Mouse (Mus musculus): Measurements from ENCODE around the gene Fbxl17. TPM values are rescaled to one million over a fixed set of nuclear protein-coding genes. Genes with fewer than 3 reads are reported as not detected.

Gene Fbxl17
- polyA plus RNA-seq, 1 experiment from 2014 or later = 17.4 TPM

DNA sequence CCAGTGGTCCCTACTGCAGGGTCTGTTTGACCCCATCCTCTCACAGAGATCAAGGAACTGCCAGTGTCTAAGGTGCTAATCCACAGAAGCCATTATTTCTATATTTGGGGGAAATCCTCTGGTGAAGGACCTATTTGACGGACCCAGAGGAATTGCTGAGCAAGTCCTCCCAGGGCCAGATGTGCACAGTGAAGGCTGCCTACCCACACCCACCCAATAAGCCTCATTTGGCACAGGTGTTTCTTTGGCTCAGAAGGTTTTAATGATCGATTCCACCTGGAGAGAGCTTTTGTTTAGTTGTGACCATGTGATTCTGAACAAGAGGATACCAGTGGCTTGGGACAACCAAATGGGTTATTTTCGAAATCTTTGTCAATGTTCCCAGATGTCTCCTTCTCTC is 462.3 kb downstream of the Fbxl17 start:
- 94% methylated on average over 3 of the region's 3 CpGs for WGBS
- no peak for ATAC-seq (ENCODE audit: insufficient number of reproducible peaks, insufficient read depth, low FRiP score, low read depth)
- H3K4me3 ChIP-seq (ENCODE audit: control insufficient read depth in 1 of 2, insufficient read depth in 1 of 2, low read depth in 1 of 2, low read length in 2 of 2) = no peak overlapping the region
- H3K9ac ChIP-seq (ENCODE audit: low read length) = no peak overlapping the region
- no peaks in the 10 kb centered on the region for H3K27me3 ChIP-seq (ENCODE audit: control insufficient read depth, insufficient read depth, low read length)
- H3K9me3 ChIP-seq (ENCODE audit: control insufficient read depth, low read length) = peaks cover 18% of the 10 kb centered on the region
- H3K4me1 ChIP-seq (ENCODE audit: control insufficient read depth in 2 of 2, insufficient read depth in 2 of 2, low read length in 2 of 2) = no peaks in the 10 kb centered on the region; a peak in 1 of 4 replicates
- H3K4me2 ChIP-seq (ENCODE audit: low read length) = no peak overlapping the region
- no peak overlapping the region for H3K27ac ChIP-seq (replicated peaks in 1 of 2; ENCODE audit: control insufficient read depth in 1 of 2, insufficient read depth in 1 of 2, low read depth in 2 of 2, low read length in 2 of 2)
- H3K36me3 ChIP-seq (ENCODE audit: control insufficient read depth, insufficient read depth, low read length) = no peaks in the 10 kb centered on the region

DNA sequence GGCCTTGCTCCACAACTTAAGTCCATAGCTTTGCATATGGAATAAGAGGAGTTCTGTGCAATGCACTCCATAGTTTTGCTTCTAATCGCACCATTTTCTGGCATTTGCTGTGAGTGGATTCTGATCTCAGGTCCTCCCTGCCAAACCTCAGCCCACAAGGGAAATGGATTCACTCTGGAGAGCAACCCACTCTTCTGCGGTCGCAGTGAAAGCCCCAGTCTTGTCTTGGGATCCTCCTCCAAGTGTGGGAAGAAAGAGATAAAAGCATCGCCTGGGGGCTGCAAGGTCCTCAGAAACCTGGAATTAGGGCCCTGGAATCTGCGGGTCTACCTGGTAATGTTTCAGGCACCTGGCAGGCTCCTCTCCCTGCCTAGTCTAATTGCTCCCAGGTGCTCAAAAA is 466.7 kb downstream of the Fbxl17 start:
- Histone ChIP-seq H3K27me3 (ENCODE audit: control insufficient read depth, insufficient read depth, low read length) (no peaks in the 10 kb centered on the region), H3K9me3 (ENCODE audit: control insufficient read depth, low read length) (no peaks in the 10 kb centered on the region), H3K4me3 (ENCODE audit: control insufficient read depth in 1 of 2, insufficient read depth in 1 of 2, low read depth in 1 of 2, low read length in 2 of 2) (no peak overlapping the region), H3K27ac (replicated peaks in 1 of 2; ENCODE audit: control insufficient read depth in 1 of 2, insufficient read depth in 1 of 2, low read depth in 2 of 2, low read length in 2 of 2) (no peak overlapping the region), H3K9ac (ENCODE audit: low read length) (no peak overlapping the region), H3K36me3 (ENCODE audit: control insufficient read depth, insufficient read depth, low read length) (no peaks in the 10 kb centered on the region), H3K4me1 (ENCODE audit: control insufficient read depth in 2 of 2, insufficient read depth in 2 of 2, low read length in 2 of 2) (peaks cover 0 to 2% of the 10 kb centered on the region in 2 experiments; a peak in 1 of 4 replicates), H3K4me2 (ENCODE audit: low read length) (no peak overlapping the region)
- 76% methylated on average over 5 of the region's 5 CpGs for WGBS
- ATAC-seq (ENCODE audit: insufficient number of reproducible peaks, insufficient read depth, low FRiP score, low read depth) = no peak

DNA sequence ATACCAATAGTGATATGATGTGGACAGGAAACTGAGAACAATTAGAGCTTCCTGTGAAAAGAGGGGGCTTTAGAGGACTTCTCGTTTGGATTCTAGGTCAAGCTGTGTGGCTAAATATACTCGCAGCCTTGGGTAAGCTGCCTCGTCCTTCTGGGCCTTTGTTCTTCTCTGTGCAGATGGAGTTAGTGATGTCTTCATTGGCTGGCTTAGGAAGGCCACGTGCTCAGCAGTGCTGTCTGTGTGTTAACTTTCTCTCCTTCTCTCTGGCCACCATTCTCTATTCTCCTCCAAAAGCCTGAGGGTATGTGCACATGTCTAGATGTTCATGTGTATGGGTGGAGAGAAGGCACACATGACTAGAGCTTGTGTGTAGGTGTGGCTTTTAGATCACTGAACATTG is 470.7 kb downstream of the Fbxl17 start:
- 31% methylated on average over 4 of the region's 4 CpGs for WGBS
- no peak overlapping the region for H3K27ac ChIP-seq (replicated peaks in 1 of 2; ENCODE audit: control insufficient read depth in 1 of 2, insufficient read depth in 1 of 2, low read depth in 2 of 2, low read length in 2 of 2)
- H3K4me2 ChIP-seq (ENCODE audit: low read length) = no peak overlapping the region
- no peak for ATAC-seq (ENCODE audit: insufficient number of reproducible peaks, insufficient read depth, low FRiP score, low read depth)
- no peak overlapping the region for H3K4me3 ChIP-seq (ENCODE audit: control insufficient read depth in 1 of 2, insufficient read depth in 1 of 2, low read depth in 1 of 2, low read length in 2 of 2)
- H3K36me3 ChIP-seq (ENCODE audit: control insufficient read depth, insufficient read depth, low read length) = no peaks in the 10 kb centered on the region
- no peaks in the 10 kb centered on the region for H3K27me3 ChIP-seq (ENCODE audit: control insufficient read depth, insufficient read depth, low read length)
- H3K9me3 ChIP-seq (ENCODE audit: control insufficient read depth, low read length) = no peaks in the 10 kb centered on the region
- H3K4me1 ChIP-seq (ENCODE audit: control insufficient read depth in 2 of 2, insufficient read depth in 2 of 2, low read length in 2 of 2) = peaks cover 0 to 2% of the 10 kb centered on the region in 2 experiments; a peak in 1 of 4 replicates
- H3K9ac ChIP-seq (ENCODE audit: low read length) = no peak overlapping the region

DNA sequence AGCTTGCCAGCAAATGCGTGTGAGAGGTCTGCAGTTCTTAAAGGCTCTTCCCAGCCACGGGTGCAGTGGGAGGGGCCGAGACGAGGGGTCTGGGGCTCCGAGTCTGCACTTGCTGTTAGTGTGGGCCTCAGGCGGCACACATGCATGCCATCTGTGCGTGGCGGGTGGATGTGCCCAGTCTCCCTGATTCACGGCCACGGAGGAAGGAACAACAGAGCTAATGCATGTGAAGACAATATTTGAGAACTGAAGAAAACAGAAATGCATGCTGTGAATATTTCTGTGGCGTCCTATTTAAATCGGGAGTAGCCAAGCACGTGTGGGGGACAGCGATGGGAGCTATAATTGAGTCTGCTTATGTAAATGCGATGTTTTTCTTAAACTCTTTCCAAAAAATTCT is 474.6 kb downstream of the Fbxl17 start:
- Histone ChIP-seq H3K36me3 (ENCODE audit: control insufficient read depth, insufficient read depth, low read length) (no peaks in the 10 kb centered on the region), H3K4me3 (ENCODE audit: control insufficient read depth in 1 of 2, insufficient read depth in 1 of 2, low read depth in 1 of 2, low read length in 2 of 2) (no peak overlapping the region), H3K27ac (replicated peaks in 1 of 2; ENCODE audit: control insufficient read depth in 1 of 2, insufficient read depth in 1 of 2, low read depth in 2 of 2, low read length in 2 of 2) (no peak overlapping the region), H3K9me3 (ENCODE audit: control insufficient read depth, low read length) (no peaks in the 10 kb centered on the region), H3K4me1 (ENCODE audit: control insufficient read depth in 2 of 2, insufficient read depth in 2 of 2, low read length in 2 of 2) (peaks cover 0 to 2% of the 10 kb centered on the region in 2 experiments; a peak in 1 of 4 replicates), H3K4me2 (ENCODE audit: low read length) (no peak overlapping the region), H3K9ac (ENCODE audit: low read length) (no peak overlapping the region), H3K27me3 (ENCODE audit: control insufficient read depth, insufficient read depth, low read length) (no peaks in the 10 kb centered on the region)
- ATAC-seq (ENCODE audit: insufficient number of reproducible peaks, insufficient read depth, low FRiP score, low read depth) = no peak
- 62% methylated on average over 15 of the region's 15 CpGs for WGBS

DNA sequence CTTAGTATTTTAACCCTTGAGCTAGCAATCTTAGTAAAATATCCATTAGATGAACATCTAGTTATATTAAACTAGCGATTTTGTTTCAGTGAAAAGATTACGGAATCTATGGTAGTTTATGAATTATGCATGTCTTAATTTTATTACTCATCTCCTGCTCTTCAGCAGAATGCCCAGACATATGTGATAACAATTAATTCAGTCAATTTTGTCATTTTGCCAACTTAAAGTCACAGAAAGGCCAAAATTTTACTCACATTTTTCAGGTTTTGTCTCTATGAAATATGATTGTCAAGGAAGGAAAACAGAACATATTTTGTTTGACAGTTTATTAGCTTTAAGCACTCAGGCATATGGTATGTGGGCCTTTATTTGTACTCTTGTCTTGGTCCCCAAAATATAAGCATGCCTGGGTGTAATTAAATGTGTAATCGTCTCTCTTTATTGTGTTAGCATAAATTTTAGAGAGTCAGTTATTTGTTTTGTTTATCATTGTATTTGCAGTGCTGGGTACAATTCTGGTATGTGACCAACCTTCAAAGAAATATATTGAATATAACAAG is 482.1 kb downstream of the Fbxl17 start:
- 92% methylated on average over 3 of the region's 3 CpGs for WGBS
- no peak overlapping the region for H3K9ac ChIP-seq (ENCODE audit: low read length)
- H3K9me3 ChIP-seq (ENCODE audit: control insufficient read depth, low read length) = no peaks in the 10 kb centered on the region
- no peak overlapping the region for H3K4me3 ChIP-seq (ENCODE audit: control insufficient read depth in 1 of 2, insufficient read depth in 1 of 2, low read depth in 1 of 2, low read length in 2 of 2)
- H3K36me3 ChIP-seq (ENCODE audit: control insufficient read depth, insufficient read depth, low read length) = no peaks in the 10 kb centered on the region
- no peak for ATAC-seq (ENCODE audit: insufficient number of reproducible peaks, insufficient read depth, low FRiP score, low read depth)
- H3K27ac ChIP-seq (replicated peaks in 1 of 2; ENCODE audit: control insufficient read depth in 1 of 2, insufficient read depth in 1 of 2, low read depth in 2 of 2, low read length in 2 of 2) = no peak overlapping the region
- H3K27me3 ChIP-seq (ENCODE audit: control insufficient read depth, insufficient read depth, low read length) = no peaks in the 10 kb centered on the region
- no peaks in the 10 kb centered on the region; a peak in 1 of 4 replicates for H3K4me1 ChIP-seq (ENCODE audit: control insufficient read depth in 2 of 2, insufficient read depth in 2 of 2, low read length in 2 of 2)
- H3K4me2 ChIP-seq (ENCODE audit: low read length) = no peak overlapping the region

- Histone ChIP-seq H3K27me3 (ENCODE audit: control insufficient read depth, insufficient read depth, low read length) (no peaks in the 10 kb centered on the region), H3K4me3 (ENCODE audit: control insufficient read depth in 1 of 2, insufficient read depth in 1 of 2, low read depth in 1 of 2, low read length in 2 of 2) (no peak overlapping the region), H3K4me2 (ENCODE audit: low read length) (no peak overlapping the region), H3K27ac (replicated peaks in 1 of 2; ENCODE audit: control insufficient read depth in 1 of 2, insufficient read depth in 1 of 2, low read depth in 2 of 2, low read length in 2 of 2) (peak overlapping the region; percentile 68 to 88), H3K9me3 (ENCODE audit: control insufficient read depth, low read length) (no peaks in the 10 kb centered on the region), H3K4me1 (ENCODE audit: control insufficient read depth in 2 of 2, insufficient read depth in 2 of 2, low read length in 2 of 2) (peaks cover 11 to 13% of the 10 kb centered on the region in 2 experiments), H3K9ac (ENCODE audit: low read length) (no peak overlapping the region), H3K36me3 (ENCODE audit: control insufficient read depth, insufficient read depth, low read length) (no peaks in the 10 kb centered on the region)
- no peak for ATAC-seq (ENCODE audit: insufficient number of reproducible peaks, insufficient read depth, low FRiP score, low read depth)
- WGBS = 25% methylated on average over 3 of the region's 3 CpGs
Measured at GRCm38 (mm10) chr17:63012571-63012923, 487.3 kb downstream of the Fbxl17 start.

GRCm38 (mm10) chr17:63011893-63012570 is 487.8 kb downstream of the Fbxl17 start:
- Histone ChIP-seq H3K27me3 (ENCODE audit: control insufficient read depth, insufficient read depth, low read length) (no peaks in the 10 kb centered on the region), H3K4me1 (ENCODE audit: control insufficient read depth in 2 of 2, insufficient read depth in 2 of 2, low read length in 2 of 2) (peaks cover 11 to 13% of the 10 kb centered on the region in 2 experiments), H3K9me3 (ENCODE audit: control insufficient read depth, low read length) (no peaks in the 10 kb centered on the region), H3K4me3 (ENCODE audit: control insufficient read depth in 1 of 2, insufficient read depth in 1 of 2, low read depth in 1 of 2, low read length in 2 of 2) (no peak overlapping the region), H3K4me2 (ENCODE audit: low read length) (no peak overlapping the region), H3K36me3 (ENCODE audit: control insufficient read depth, insufficient read depth, low read length) (no peaks in the 10 kb centered on the region), H3K27ac (replicated peaks in 1 of 2; ENCODE audit: control insufficient read depth in 1 of 2, insufficient read depth in 1 of 2, low read depth in 2 of 2, low read length in 2 of 2) (peak overlapping the region; percentile 68 to 88), H3K9ac (ENCODE audit: low read length) (no peak overlapping the region)
- ATAC-seq (ENCODE audit: insufficient number of reproducible peaks, insufficient read depth, low FRiP score, low read depth) = peak; percentile 88
- 51% methylated on average over 13 of the region's 13 CpGs for WGBS

DNA sequence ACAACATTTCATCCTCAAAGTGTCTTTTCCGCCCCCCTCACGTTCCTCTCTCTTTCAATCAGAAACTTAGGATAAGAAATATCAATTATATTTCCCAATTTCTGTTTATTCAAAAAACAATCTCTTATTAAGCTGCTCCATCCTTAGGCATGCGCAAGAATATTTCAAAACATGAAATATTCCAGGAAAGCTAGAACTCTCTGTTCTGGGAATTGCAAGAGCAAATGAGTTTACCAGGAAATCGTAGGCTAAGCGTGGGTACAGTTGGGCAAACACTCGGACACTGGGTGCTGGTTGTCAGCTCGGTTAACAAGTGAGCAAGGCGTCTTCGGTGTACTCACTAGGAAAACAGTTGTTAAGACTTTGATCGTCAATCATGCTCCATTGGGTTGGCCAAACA is 489.0 kb downstream of the Fbxl17 start:
- no peaks in the 10 kb centered on the region for H3K36me3 ChIP-seq (ENCODE audit: control insufficient read depth, insufficient read depth, low read length)
- no peak for ATAC-seq (ENCODE audit: insufficient number of reproducible peaks, insufficient read depth, low FRiP score, low read depth)
- no peaks in the 10 kb centered on the region for H3K9me3 ChIP-seq (ENCODE audit: control insufficient read depth, low read length)
- no peaks in the 10 kb centered on the region for H3K27me3 ChIP-seq (ENCODE audit: control insufficient read depth, insufficient read depth, low read length)
- no peak overlapping the region for H3K4me3 ChIP-seq (ENCODE audit: control insufficient read depth in 1 of 2, insufficient read depth in 1 of 2, low read depth in 1 of 2, low read length in 2 of 2)
- no peak overlapping the region for H3K9ac ChIP-seq (ENCODE audit: low read length)
- peaks cover 11 to 13% of the 10 kb centered on the region in 2 experiments for H3K4me1 ChIP-seq (ENCODE audit: control insufficient read depth in 2 of 2, insufficient read depth in 2 of 2, low read length in 2 of 2)
- no peak overlapping the region for H3K4me2 ChIP-seq (ENCODE audit: low read length)
- no peak overlapping the region for H3K27ac ChIP-seq (replicated peaks in 1 of 2; ENCODE audit: control insufficient read depth in 1 of 2, insufficient read depth in 1 of 2, low read depth in 2 of 2, low read length in 2 of 2)
- WGBS = 94% methylated on average over 10 of the region's 10 CpGs

Data from heart, embryonic 14.5 days (tissue).